ENCODE assay signal across 20 mouse cellular contexts in genomic region chr13:8760940-8761339, GRCm38 (mm10).
DNase-seq lines count a peak whose midpoint lies in the region; ATAC-seq and TF ChIP-seq lines count a peak whose summit lies in the region.
"Had no signal": no experiment of that assay in that cellular context is flagged by ENCODE, and none has a peak within 500 bp of the region (broad histone marks: within the 10 kb centered on the region; RNA-seq: fewer than 3 reads in every experiment).

No protein-coding gene starts in this region.

- no peak for TF ChIP-seq CTCF in liver, postnatal 0 days (IDR thresholded peaks at IDR 0.05; ENCODE audit: low read depth)
- TF ChIP-seq CTCF in ES-Bruce4 (IDR thresholded peaks at IDR 0.05; ENCODE audit: low read depth, low read length) = no peak

- H3K27me3 ChIP-seq in liver, postnatal 0 days (ENCODE audit: insufficient read depth, low read length) = no peaks in the 10 kb centered on the region
- no peaks in the 10 kb centered on the region; the same call in 1 of the 2 replicates for H3K27me3 ChIP-seq in ES-Bruce4 (ENCODE audit: control insufficient read depth, insufficient read depth, low read length, poor library complexity, severe bottlenecking)
- no peaks in the 10 kb centered on the region for H3K27me3 ChIP-seq in liver, embryonic 11.5 days (replicated peaks; ENCODE audit: control insufficient read depth, insufficient read depth, low read length)
- no peaks in the 10 kb centered on the region for H3K27me3 ChIP-seq in hindbrain, embryonic 14.5 days (ENCODE audit: control insufficient read depth, insufficient read depth, low read length)
- H3K27me3 ChIP-seq: forebrain, embryonic 13.5 days had no signal

- no peak for TF ChIP-seq EP300 in liver, postnatal 0 days (IDR thresholded peaks at IDR 0.05; ENCODE audit: low read depth)
- TF ChIP-seq EP300 in ES-Bruce4 (IDR thresholded peaks at IDR 0.05; ENCODE audit: insufficient read depth, low read depth, low read length) = no peak

- no peak for ATAC-seq in liver, postnatal 0 days
- peak; percentile 66 for ATAC-seq in liver, embryonic 11.5 days (replicated peaks; ENCODE audit: low FRiP score)
- peak; percentile 52; the same call in 1 of the 2 replicates for ATAC-seq in megakaryocyte progenitor cell, adult 5-6 weeks (replicated peaks; ENCODE audit: poor library complexity)
- ATAC-seq in hindbrain, embryonic 14.5 days (ENCODE audit: low FRiP score) = no peak
- ATAC-seq: forebrain, embryonic 13.5 days; forebrain, postnatal 0 days; hindbrain, embryonic 16.5 days; inflammation-experienced regulatory T-cells, adult 6 months had no signal

- 22% methylated on average over 8 of the region's 8 CpGs for WGBS in liver, postnatal 0 days (ENCODE audit: insufficient replicate concordance)
- 17% methylated on average over 8 of the region's 8 CpGs for WGBS in liver, embryonic 11.5 days
- WGBS in hindbrain, embryonic 14.5 days = 70% methylated on average over 8 of the region's 8 CpGs

- peak; percentile 16 for DNase-seq in liver
- DNase-seq in liver, postnatal 0 days = no peak
- no peak for DNase-seq in liver, embryonic 11.5 days (ENCODE audit: low spot score)
- no peak for DNase-seq in adrenal gland, postnatal 25 days
- no peak for DNase-seq in hindbrain, embryonic 14.5 days (ENCODE audit: low spot score)
- no peak for DNase-seq in heart, postnatal 10 days
- DNase-seq: adrenal gland, postnatal 10 days; cerebellum, adult 18-20 months; cerebellum, adult 9-11 months; cerebellum, postnatal 36 days; forebrain, postnatal 0 days; gastrocnemius, adult 2 months; heart, postnatal 36 days had no signal

- TF ChIP-seq POLR2A in ES-Bruce4 (IDR thresholded peaks at IDR 0.05; ENCODE audit: insufficient read depth, low read length) = no peak

- no peak overlapping the region for H3K4me2 ChIP-seq in liver, postnatal 0 days (ENCODE audit: low read depth, low read length)
- H3K4me2 ChIP-seq in liver, embryonic 11.5 days = peak overlapping the region; percentile 23; the same call in 1 of the 2 replicates
- H3K4me2 ChIP-seq in hindbrain, embryonic 14.5 days (replicated peaks) = no peak overlapping the region
- H3K4me2 ChIP-seq: forebrain, embryonic 13.5 days; heart, embryonic 12.5 days had no signal

- no peak overlapping the region for H3K9ac ChIP-seq in liver, postnatal 0 days (replicated peaks)
- H3K9ac ChIP-seq in ES-Bruce4 (ENCODE audit: low read depth, poor library complexity, severe bottlenecking) = no peak overlapping the region
- H3K9ac ChIP-seq in liver, embryonic 11.5 days (ENCODE audit: low read depth, low read length) = no peak overlapping the region
- H3K9ac ChIP-seq in hindbrain, embryonic 14.5 days = no peak overlapping the region
- H3K9ac ChIP-seq: forebrain, embryonic 13.5 days; forebrain, postnatal 0 days; heart, embryonic 12.5 days had no signal

- no peaks in the 10 kb centered on the region for H3K4me1 ChIP-seq in liver, postnatal 0 days (ENCODE audit: insufficient read depth)
- no peaks in the 10 kb centered on the region for H3K4me1 ChIP-seq in ES-Bruce4 (ENCODE audit: control insufficient read depth, insufficient read depth, low read length)
- H3K4me1 ChIP-seq in liver, embryonic 11.5 days (replicated peaks; ENCODE audit: control insufficient read depth, insufficient read depth, low read length) = 0 out of 2 replicates have a peak, but pooled peaks cover 3% of the 10 kb centered on the region
- H3K4me1 ChIP-seq in hindbrain, embryonic 14.5 days (replicated peaks; ENCODE audit: control insufficient read depth, insufficient read depth, low read length) = no peaks in the 10 kb centered on the region
- H3K4me1 ChIP-seq: embryonic facial prominence, embryonic 10.5 days; forebrain, embryonic 13.5 days; heart, embryonic 12.5 days had no signal

- intact Hi-C loops in heart, postnatal 10 days (cut with DNase I) = no loop called here

- H3K36me3 ChIP-seq in liver, postnatal 0 days (replicated peaks; ENCODE audit: insufficient read depth, low read length) = no peaks in the 10 kb centered on the region
- no peaks in the 10 kb centered on the region for H3K36me3 ChIP-seq in ES-Bruce4 (ENCODE audit: control insufficient read depth, insufficient read depth, low read length, poor library complexity, severe bottlenecking)
- no peaks in the 10 kb centered on the region for H3K36me3 ChIP-seq in liver, embryonic 11.5 days (ENCODE audit: control insufficient read depth, insufficient read depth, low read length)
- H3K36me3 ChIP-seq in hindbrain, embryonic 14.5 days (replicated peaks; ENCODE audit: control insufficient read depth, insufficient read depth) = no peaks in the 10 kb centered on the region
- H3K36me3 ChIP-seq: embryonic facial prominence, embryonic 10.5 days; heart, embryonic 12.5 days had no signal

- H3K4me3 ChIP-seq in liver, postnatal 0 days (ENCODE audit: low read depth, low read length) = no peak overlapping the region
- no peak overlapping the region for H3K4me3 ChIP-seq in ES-Bruce4 (ENCODE audit: low read depth, low read length)
- H3K4me3 ChIP-seq in liver, embryonic 11.5 days (ENCODE audit: low read depth, low read length) = no peak overlapping the region
- no peak overlapping the region for H3K4me3 ChIP-seq in hindbrain, embryonic 14.5 days (replicated peaks; ENCODE audit: low read length)
- H3K4me3 ChIP-seq: embryonic facial prominence, embryonic 10.5 days; forebrain, embryonic 13.5 days; gastrocnemius, adult 2 months; heart, embryonic 12.5 days had no signal

- no peak overlapping the region for H3K27ac ChIP-seq in liver, postnatal 0 days (ENCODE audit: low read depth)
- H3K27ac ChIP-seq in ES-Bruce4 (ENCODE audit: insufficient read depth, low read length) = peak overlapping the region; percentile 68
- no peak overlapping the region for H3K27ac ChIP-seq in liver, embryonic 11.5 days (ENCODE audit: low read depth, low read length)
- H3K27ac ChIP-seq in hindbrain, embryonic 14.5 days = no peak overlapping the region
- H3K27ac ChIP-seq: embryonic facial prominence, embryonic 10.5 days; forebrain, embryonic 13.5 days; gastrocnemius, adult 2 months had no signal

- no peaks in the 10 kb centered on the region for H3K9me3 ChIP-seq in liver, postnatal 0 days (ENCODE audit: low read length)
- peaks cover 8% of the 10 kb centered on the region for H3K9me3 ChIP-seq in ES-Bruce4 (replicated peaks; ENCODE audit: control insufficient read depth, insufficient read depth, low read length, poor library complexity, severe bottlenecking)
- H3K9me3 ChIP-seq in liver, embryonic 11.5 days (ENCODE audit: control insufficient read depth, low read length) = no peaks in the 10 kb centered on the region
- no peaks in the 10 kb centered on the region for H3K9me3 ChIP-seq in hindbrain, embryonic 14.5 days (ENCODE audit: control insufficient read depth, low read length)
- H3K9me3 ChIP-seq: embryonic facial prominence, embryonic 10.5 days; forebrain, embryonic 13.5 days; heart, embryonic 12.5 days had no signal

Comparison
In these comparisons a context has a peak if more than half of its experiments do, and no peak if none do; other contexts are left out.
1. ATAC-seq: peak in liver, embryonic 11.5 days (single experiment) and megakaryocyte progenitor cell, adult 5-6 weeks (single experiment); none in liver, postnatal 0 days (single experiment) and hindbrain, embryonic 14.5 days (single experiment).